Mouse (Mus musculus): ENCODE results near the gene Serpinb1c.
"Not testable (repeated sequence)": the region's sequence is repeated elsewhere in the genome, so short reads cannot be mapped to it uniquely, and the experiment has no call there.

Gene Serpinb1c

DNA sequence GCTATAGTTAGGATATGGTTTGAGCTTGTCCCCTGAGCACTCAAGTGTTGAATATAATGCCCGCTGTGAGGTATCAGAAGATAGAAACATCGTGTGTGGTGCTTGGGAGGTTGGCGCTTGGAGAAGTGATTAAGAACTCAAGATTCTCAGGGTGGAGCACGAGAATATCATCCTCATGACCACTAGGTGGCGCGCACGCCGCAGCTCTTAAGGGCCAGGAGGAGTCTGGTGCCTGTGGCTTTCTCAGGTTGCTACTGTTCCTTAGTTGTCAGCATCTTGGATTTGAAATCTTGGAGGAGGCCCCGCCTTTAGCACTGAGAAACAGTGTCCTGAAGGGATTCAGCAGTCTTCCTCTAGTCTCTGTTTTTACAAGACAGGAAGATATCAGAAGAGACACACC is 31.5 kb downstream of the Serpinb1c start:
- DNase-seq (ENCODE audit: low spot score in 2 of 2) = peak; percentile 42 to 74

- no peak for DNase-seq (ENCODE audit: low spot score in 2 of 2)
Measured at GRCm38 (mm10) chr13:32865591-32865990, 32.4 kb downstream of the Serpinb1c start.

DNA sequence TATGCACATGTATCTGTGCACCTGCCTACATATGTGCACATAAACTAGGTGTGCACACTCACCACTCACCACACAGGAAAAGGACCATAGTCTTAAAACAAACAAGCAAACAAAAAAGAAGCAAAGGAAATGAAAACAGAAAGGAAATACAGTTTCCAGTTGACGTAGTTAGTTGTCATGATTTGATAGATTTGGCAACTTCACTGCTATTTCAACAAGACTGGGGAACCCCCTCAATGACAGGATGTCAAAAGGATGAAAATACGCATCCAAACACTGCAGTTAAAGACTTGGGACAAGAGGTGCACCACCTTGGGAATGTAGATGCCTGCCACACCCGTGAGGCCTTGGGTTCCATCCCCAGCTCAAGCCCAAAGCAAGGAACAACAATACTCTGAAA is 33.5 kb downstream of the Serpinb1c start:
- not testable (repeated sequence) for DNase-seq (ENCODE audit: low spot score in 2 of 2)

GRCm38 (mm10) chr13:32863456-32863855 is 34.6 kb downstream of the Serpinb1c start:
- DNase-seq (ENCODE audit: low spot score in 2 of 2) = no peak

DNA sequence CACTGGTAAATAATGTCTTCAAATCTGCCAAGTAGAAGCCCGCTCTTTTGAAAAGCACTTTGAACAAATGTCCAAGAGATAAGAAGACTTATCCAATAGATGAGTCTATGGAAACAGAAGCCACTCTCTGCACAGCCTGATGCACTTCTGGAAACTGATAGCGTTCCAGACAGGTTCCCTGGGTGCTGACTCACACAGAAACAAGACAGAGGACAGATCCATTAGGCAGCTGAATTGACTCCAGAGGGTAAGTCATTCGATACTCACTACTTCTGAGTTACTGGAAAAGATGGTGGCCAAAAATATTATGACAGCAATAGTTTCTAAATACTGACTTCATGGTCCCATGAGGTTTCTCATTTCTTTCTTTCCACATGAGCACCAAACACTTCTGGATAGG is 37.2 kb downstream of the Serpinb1c start:
- no peak for DNase-seq (ENCODE audit: low spot score in 2 of 2)

DNA sequence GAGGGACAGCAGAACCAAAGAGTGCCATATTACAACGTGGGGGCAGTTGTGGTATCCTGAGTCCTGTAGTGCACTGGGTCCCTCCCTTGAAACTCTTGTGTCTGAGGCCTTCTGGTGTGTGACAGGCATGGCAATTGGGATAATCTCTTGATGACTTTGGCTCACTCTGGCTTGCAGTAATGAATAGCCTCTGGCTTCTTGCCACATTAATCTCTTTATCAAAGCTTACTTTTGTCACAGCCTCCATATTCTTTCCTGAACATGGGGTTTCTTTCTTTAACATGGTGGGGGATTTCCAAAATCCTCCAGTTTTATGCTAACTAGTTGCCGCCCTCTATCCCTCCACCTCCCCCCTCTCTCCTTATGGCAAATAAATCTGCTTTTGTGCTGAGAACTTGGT is 44.9 kb downstream of the Serpinb1c start:
- DNase-seq (ENCODE audit: low spot score in 2 of 2) = no peak

GRCm38 (mm10) chr13:32852539-32852938 is 45.5 kb downstream of the Serpinb1c start:
- DNase-seq (ENCODE audit: low spot score in 2 of 2) = no peak

- DNase-seq (ENCODE audit: low spot score in 2 of 2) = peak in 1 of 2 experiments; percentile 43
Measured at GRCm38 (mm10) chr13:32851967-32852366, 46.0 kb downstream of the Serpinb1c start.

- DNase-seq (ENCODE audit: low spot score in 2 of 2) = peak in 1 of 2 experiments; percentile 58
Measured at GRCm38 (mm10) chr13:32850668-32851404, 47.2 kb downstream of the Serpinb1c start, which contains the start of gene Serpinb1a. Gene Serpinb1a, minus strand, starts transcription at chr13:32851185.

GRCm38 (mm10) chr13:32850156-32850555 is 47.9 kb downstream of the Serpinb1c start:
- DNase-seq (ENCODE audit: low spot score in 2 of 2) = no peak

GRCm38 (mm10) chr13:32849531-32850123 is 48.4 kb downstream of the Serpinb1c start:
- no peak for DNase-seq (ENCODE audit: low spot score in 2 of 2)

- peak in 1 of 2 experiments; percentile 22 for DNase-seq (ENCODE audit: low spot score in 2 of 2)
Measured at GRCm38 (mm10) chr13:32849092-32849491, 48.9 kb downstream of the Serpinb1c start.

- DNase-seq (ENCODE audit: low spot score in 2 of 2) = no peak
Measured at GRCm38 (mm10) chr13:32846221-32846620, 51.8 kb downstream of the Serpinb1c start.

DNA sequence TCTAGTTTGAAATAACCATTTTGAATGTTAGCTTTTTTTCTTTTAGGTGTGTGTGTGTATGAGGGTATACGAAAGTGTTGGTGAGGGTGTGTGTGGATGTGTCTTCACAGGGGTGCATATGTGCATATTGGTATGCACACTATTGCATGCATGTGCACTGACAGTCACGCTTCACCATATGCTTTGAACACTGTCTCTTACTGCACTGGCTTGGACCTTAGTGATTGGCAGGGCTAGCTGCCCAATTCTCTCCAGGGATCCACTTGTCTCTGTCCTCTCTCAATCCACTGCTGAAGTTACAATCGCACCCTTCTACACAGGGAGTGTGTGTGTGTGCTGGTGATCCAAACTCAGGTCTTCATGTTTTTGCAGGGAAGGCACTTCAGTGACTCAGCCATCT is 56.7 kb downstream of the Serpinb1c start:
- DNase-seq (ENCODE audit: low spot score in 2 of 2) = no peak

DNA sequence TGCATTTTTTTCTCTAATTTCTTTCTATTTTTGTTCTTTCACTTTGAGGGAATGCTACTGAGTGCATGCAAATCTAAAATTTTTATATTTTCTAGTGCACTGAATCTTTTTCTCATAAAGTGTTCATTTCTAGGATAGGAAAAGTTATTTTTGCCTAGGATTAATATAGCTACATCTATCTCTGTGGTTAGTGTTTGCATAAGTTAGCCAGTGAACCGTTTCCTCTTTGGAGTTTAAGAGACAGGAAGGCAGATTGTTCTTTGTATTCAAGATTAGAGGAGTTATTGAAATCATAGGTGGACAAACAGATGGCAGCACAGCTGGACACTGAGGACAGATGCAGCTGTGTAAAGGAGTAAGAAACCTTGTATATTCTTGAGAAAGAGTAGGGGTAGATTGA is 58.7 kb downstream of the Serpinb1c start:
- DNase-seq (ENCODE audit: low spot score in 2 of 2) = no peak

DNA sequence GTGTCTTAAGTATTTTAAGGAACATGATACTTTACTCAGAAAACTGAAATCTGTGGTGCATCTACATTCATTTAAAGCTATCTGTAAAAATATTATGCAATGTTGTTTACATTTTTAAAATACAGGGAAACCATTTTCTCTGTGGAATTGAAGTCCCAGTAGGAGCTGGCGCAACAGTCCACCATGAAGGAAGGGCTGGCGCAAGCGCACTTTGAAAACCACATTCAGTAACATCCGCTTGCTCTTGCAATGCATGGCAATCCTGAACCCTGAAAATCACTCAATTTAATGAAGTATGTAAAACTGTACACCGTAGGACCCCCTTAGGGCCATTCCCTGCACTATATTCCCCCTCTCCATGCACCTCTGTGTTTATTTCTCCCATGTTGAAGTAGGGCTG is 63.5 kb downstream of the Serpinb1c start:
- DNase-seq (ENCODE audit: low spot score in 2 of 2) = no peak

DNA sequence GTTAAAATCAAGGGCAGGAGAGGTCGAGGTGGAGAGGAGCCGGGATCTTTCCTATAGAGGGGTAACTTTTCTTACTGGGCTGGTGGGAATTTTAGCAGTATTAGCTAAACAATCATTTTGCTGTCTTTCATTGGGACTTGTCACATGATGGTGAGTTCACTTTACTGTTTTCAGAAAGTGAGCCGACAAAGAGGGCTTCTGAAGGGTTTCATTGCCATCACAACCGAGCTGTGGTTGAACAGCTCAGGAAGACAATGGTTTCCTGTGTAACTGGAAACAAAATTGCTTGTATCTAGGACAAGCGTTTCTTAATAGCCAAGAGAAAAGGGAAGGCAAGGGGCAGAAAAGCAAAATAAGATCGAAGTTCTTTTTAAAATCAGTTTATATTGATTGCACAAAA is 64.8 kb downstream of the Serpinb1c start:
- peak in 1 of 2 experiments; percentile 12 for DNase-seq (ENCODE audit: low spot score in 2 of 2)

DNA sequence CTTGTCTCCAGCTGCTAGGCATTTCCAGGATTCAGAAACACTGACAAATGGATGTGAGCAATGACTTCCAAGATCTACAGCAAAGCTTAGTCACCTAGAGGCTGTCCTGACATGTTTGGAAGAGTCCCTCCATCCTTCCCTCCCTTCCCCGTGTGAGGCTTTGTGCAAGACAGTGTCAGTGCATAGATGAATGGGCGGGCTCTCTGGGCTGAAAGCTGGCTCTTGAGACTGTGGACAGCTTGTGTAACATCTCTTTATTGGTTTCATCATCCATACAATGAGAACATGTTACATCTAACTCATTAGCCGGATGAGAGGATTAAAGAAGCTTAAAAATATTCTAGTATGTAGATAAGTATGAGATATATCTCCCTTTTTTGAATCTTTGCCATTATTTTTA is 65.2 kb downstream of the Serpinb1c start:
- DNase-seq (ENCODE audit: low spot score in 2 of 2) = no peak

DNA sequence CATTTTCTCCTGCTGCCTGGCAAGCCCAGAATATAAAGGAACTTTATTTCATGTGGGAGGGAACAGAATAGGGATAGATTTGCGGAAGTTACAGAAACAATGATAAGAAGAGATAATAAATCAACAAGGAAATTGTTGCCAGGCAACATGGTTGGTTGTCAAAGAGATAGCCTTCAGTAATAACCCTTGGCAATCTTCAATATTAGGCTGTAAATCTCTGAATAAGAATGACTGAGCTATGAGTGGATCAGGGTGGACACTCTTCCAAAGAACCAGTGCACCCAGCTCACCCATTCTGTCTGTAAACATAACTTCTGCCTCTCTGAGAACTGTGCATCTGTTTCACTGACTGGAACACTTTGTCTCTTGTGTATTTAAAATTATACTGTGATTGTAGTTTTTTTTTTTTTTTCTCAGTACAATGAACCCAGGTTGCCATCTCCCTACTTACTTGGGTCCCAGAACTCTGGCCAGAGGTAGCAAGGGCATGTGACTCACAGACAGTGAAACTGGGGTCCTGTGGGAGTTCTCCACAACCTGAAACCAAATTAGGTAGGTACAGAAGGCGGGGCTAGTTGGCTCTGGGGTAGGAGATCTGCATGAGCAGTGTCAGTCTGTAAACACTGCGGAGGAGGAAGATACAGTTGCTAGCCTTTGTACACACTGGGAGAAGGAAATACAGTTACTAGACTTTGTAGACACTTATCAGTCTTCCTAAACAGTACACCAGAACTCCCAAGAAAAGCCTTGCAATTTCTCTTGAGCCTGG is 66.3 kb downstream of the Serpinb1c start:
- DNase-seq (ENCODE audit: low spot score in 2 of 2) = peak in 1 of 2 experiments; percentile 82

Measured in natural killer cell, adult 2 months (primary cell).